Mouse (Mus musculus): ENCODE results near the gene Chil5.

DNA sequence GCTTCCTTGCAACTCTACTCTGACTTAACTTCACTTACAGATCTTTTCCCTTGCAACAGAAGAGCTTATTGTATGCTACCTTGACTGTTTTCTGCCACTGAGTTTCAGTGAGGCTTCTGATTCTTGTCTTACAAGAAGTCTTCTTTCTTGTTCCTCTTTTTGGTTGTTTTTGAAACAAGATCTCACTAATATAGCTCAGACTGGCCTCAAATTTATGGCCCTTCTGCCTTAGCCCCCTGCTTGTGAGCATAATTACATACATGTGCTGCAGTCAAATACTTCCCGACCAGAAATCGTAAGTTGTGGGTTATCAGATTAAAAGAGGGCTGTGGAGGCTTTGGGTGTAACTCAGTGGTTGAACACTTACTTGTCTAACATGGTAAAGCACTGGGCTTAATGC is 37.9 kb downstream of the Chil5 start:
- TF ChIP-seq CTCF (IDR thresholded peaks at IDR 0.05; ENCODE audit: control insufficient read depth, insufficient read depth, insufficient read length), result no peak
- no peak for TF ChIP-seq MAX (IDR thresholded peaks at IDR 0.05)
- no peak for TF ChIP-seq CEBPB (IDR thresholded peaks at IDR 0.05; ENCODE audit: low read depth)
